Mouse (Mus musculus): Measurements from ENCODE around the gene Scgb1b15. TPM values are rescaled to one million over a fixed set of nuclear protein-coding genes. Genes with fewer than 3 reads are reported as not detected.
"Not testable (repeated sequence)": the region's sequence is repeated elsewhere in the genome, so short reads cannot be mapped to it uniquely, and the experiment has no call there.

Gene Scgb1b15
- not detected in 2 replicates for polyA plus RNA-seq (2012; rRNA removed)

- DNase-seq (ENCODE audit: extremely low spot score in 1 of 2, low spot score in 1 of 2): not testable (repeated sequence)
Observed at GRCm38 (mm10) chr7:32836254-32836653, at the start of gene Scgb1b15. TSS of gene Scgb1b15 (plus strand) at chr7:32836554.

GRCm38 (mm10) chr7:32829562-32829961 lies 6.8 kb upstream of the Scgb1b15 start, which contains the start of gene Scgb2b15:
TSS of gene Scgb2b15 (minus strand) at chr7:32829662.
- not testable (repeated sequence) for DNase-seq (ENCODE audit: extremely low spot score in 1 of 2, low spot score in 1 of 2)

Other genes with a start within 250 kb of the Scgb1b15 start
- gene Scgb2b15, start 6.9 kb upstream of the Scgb1b15 start, polyA plus RNA-seq (2012; rRNA removed): not detected in 2 replicates
- gene Scgb2b17, start 220.0 kb downstream of the Scgb1b15 start, polyA plus RNA-seq (2012; rRNA removed): not detected in 2 replicates
- not detected in 2 replicates for gene Scgb1b17, start 226.9 kb downstream of the Scgb1b15 start, polyA plus RNA-seq (2012; rRNA removed)

All from frontal cortex, adult 2 months (tissue).